Mouse (Mus musculus) heart, adult 11 months (tissue): ENCODE measurements at regions not wholly inside any gene's neighbourhood (a gene's known extent, or its start where the extent isn't known, plus 50 kb on each side); places are given as distances from the start of the nearest gene placed in this dataset.
A peak's percentile ranks its signal among the peaks of the same experiment; 100 is the strongest.

Experiments
- DNase-seq: peaks from one replicate; pipeline ENCODE4 v3.0.0; 2022

DNA sequence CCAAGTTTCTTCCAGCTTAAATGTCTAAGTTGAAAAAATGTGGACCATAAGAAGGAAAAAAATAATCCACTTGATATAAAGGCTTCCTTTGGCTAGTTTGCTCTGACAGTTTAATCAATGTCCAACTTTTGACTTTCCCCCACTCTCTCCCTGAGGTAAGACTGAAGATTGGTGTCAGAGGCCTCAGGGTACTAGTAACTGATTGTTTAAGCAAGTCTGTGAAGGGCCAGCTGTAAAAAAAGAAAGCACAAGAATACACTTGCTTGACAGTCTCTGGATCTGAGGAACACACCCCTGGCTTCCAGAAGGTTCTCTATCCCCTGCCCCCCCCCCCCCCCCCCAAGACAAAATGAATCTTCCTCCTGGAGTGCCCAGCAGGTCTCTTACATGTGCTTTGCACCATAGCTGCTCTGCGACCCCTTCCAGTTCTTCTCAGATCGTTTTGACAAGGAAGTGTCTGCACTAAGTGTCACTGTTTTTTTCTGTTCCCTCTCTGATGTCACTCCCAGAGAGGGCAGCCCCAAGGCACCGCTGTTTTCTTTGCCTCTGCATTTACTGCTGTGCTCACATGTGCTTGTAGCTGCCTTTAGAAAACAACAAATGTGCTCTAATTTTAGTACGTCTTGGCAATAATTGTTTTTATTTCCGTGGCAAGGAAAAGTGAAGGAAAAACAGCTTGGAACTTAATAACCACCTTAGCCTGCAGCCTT is 462.1 kb upstream of the Nr2f2 start:
- no peak for DNase-seq

DNA sequence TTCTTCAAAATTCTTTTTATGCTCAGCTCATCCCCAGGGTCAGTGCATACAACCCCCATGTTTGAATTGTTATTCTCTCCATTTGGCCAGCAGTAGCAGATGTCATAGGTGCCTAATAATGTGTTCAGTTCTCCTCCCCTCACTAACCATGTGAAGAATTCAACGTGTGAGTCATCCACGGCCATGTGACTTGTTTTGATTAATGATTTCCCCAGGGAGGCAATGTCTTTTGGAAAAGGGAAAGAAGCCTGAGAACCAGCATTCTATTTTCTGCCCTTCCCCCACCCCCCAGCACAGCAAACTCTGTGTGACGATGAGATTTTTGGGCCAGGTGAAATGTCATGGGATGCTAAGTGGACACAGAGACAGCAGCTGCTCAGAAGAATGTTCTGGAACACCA is 459.5 kb upstream of the Nr2f2 start:
- DNase-seq: peak; percentile 93

DNA sequence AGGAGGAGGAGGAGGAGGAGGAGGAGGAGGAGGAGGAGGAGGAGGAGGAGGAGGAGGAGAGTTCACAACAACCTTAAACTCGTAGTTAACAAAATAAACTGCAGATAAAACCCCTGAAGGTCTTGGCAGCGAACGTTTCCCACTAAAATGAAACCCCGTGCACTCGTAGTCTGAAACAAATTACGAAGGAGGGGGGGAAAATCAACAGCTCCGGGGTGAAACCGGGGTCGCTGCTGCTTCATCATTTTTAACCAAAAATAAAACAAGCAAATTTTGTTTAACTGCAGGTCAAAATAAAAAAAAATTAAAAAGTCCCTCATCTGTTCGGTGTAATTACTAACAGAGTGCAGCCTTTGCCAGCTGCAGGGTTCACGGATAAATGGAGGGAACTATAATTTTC is 456.5 kb upstream of the Nr2f2 start:
- peak; percentile 92 for DNase-seq

DNA sequence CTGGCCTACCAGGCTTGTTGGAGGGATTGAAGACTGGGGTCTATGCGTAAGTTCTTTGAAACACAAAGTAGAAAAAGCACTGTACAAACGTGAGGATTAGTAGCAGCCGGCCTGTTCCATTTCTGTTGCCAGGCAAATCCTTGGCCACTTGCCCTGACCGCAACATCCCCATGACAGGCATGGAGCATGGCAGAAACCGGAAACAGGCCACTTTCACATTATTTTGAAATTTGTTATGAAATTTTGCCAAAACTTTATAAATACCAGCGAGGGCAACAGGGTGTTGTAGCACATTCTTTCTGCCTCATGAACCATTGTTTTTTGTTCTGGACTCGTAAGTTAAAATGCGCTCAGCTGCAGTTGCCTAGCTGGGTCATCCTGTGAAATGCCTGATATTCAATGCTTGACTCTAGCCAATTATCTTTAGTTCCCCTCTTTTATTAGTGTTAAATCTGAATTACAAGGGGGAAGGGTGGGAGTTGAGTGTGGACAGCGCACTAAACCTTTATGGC is 455.8 kb upstream of the Nr2f2 start:
- DNase-seq: peak; percentile 97

DNA sequence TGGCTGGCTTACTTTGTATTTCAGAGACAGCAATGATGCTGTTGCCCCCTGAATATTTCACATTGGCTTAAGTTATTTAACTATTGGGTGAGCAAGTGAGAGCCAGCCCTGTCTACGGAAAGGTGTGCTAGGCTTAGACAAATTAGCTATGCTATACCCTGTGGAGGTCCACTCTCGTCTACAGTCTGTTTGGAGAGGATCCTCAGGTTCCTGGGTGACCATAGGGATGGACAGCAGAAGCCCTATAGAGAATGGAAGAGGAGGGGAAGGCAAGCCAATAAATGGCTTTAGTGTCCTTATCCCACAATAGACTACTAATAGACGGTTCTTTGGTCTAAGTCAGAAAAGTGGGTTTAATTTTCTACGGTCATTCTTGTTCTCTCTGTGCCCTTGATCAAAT is 455.3 kb upstream of the Nr2f2 start:
- DNase-seq: no peak

DNA sequence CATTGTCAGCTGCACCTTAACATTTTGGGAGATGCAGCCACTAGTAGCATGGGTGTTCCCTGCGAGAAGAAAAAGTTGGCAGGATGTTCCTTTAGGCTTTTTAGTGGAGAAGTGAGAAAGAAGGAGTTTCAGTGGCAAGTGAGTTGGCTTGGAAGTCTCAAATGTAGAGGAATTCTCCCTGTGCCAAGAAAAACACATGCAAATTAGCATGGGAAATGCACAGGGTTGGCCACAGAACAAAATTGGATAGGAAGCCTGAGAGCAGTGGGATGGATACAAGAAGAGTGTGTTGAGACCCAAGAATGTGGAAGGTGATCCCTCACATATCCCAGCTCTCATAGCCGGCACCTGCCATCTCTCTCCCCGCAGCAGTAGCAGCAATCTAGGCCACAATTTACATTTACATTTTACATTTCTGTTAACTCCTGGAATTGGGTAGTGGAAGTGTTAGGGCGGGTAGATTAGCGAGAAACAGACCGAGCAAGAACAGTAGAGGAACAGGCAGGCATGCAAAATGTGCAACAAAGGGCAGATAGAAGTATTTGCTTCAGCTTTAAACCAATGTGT is 450.9 kb upstream of the Nr2f2 start:
- no peak for DNase-seq

DNA sequence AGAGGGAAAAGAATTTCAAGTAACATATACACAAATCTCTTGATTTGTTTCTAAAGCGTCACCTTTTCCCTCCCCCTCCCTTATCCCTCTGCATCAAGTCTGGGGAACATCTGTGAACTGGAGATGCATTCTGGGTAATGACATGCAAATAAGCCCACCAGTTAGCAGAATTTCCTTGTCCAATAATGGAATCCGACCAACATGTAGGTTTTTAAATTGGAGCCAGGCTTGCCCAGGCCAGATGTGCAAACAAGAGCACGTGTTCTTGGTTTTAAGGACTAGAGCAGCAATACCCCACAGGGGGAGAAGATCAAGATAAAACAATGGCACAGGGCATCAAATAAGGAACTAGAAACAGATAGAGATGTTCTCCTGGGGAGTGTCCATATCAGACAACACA is 447.9 kb upstream of the Nr2f2 start:
- no peak for DNase-seq

DNA sequence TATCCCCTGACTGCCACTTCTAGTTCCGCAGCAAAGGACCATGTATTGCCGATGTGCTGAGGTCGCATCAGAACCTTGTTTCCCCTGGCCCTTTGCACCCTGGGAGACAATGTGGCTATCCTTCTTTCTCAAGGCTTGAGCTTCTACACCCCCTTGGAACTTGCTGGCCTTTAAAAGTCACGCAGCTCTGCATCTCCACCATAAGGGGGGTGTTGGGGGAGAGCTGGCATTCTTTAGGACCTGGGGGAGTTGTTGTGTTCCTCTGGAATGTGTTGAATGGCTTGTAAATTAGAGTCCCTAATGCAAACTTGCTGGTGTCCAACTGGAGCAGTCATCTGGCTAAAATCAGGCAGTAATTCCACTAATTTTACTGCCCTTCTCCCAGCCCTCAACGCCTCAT is 446.6 kb upstream of the Nr2f2 start:
- DNase-seq: no peak

DNA sequence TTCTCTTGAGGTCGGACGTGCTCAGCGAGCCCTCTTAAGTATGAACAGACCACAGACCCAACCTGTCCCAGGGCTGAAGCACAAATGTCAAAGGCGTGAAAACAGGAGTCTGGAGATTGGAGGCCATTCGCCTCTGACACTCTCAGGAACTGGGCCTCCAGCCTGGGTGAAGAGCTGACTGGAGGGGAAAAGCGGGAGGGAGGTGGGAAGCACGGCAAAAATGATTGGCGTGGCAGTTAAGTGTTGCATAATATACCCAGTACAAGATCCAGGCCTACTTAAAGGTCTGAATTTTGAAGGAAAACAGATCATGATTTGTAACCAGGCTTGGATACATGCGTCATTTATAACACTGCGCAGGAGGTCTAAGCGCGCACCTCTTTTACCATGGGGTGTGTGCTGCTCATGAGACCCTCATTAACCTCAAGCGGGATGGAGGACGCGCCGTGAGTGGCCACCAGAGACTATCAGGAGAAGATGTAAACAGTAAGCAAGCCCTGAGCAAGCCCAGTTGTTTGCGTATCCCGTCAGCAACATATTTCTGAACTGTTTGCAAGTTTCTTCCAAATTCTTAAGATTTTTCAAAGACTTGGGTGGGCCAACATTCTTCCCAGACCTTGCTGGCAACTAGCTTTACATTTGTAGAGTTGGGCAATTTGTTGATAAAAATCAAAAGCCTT is 444.0 kb upstream of the Nr2f2 start:
- DNase-seq: no peak

DNA sequence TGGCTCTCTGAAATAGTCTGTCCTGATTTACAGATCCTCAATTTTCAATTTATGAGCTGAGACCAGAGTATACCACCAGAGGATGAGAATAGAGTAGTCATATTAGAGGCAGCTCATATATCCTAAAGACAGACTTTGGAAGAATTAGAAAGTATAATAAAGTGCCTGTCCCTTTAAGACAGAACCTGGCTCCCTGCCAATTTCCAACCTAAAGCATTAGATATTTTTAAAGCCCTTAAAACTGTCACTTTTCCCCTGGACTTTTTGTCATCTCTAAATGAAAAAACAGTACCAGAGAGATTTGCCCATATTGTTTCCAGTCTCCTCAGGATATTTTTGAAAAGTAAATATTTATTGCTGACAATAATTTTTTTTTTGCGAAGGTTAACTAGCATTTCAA is 437.7 kb upstream of the Nr2f2 start:
- DNase-seq: no peak

DNA sequence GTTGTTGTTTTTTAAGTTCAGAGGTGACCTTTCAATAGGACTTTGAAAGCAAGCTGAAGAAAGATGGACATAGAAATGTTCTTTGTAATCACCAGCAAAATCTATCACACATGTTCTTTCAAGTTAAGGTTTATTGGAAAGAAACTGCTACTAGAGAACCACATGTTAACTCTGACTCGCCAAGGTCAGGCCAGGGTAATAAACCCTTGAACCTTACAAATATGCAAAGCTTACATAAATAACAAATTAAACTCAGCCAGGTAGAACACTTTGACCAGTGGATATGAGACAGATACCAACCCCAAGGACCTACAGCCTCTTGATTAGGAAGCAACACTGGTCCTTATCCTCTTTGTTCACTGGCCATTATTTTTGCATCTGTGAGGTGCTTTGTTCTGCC is 433.4 kb upstream of the Nr2f2 start:
- DNase-seq: no peak

DNA sequence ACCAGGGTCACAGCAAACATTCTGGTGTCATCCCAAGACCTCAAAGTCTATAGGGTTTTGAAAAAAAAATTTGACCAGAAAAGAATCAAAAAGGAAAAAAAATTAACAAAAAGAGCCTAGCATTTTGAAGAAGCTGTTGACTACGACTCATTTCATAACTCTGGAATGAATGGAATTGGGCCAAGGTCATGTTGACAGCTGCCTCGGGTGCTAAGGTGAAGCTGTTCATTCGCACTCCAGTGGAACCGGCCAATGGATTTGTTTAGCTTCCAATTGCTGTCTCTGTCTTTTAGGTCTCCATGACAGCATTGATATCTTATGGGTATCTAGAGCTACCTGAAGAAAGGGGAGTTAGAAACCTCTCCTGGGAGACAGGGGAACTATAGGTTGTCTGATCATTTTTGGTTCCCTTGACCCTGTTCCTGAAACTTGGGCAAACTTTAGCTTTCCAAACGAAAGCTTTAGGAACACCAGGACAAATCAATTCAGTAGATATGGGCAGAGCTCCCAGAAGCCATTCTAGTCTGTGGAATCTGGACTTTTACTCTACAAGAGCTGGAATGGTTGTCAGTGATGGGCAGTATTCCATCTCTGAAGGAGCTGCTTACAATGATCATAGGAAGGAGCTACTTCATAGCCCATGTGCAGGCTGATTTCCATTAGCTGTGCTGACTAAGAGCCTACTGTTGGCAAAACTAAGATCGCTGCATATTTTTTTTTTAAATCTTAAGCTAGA is 432.7 kb upstream of the Nr2f2 start:
- no peak for DNase-seq

DNA sequence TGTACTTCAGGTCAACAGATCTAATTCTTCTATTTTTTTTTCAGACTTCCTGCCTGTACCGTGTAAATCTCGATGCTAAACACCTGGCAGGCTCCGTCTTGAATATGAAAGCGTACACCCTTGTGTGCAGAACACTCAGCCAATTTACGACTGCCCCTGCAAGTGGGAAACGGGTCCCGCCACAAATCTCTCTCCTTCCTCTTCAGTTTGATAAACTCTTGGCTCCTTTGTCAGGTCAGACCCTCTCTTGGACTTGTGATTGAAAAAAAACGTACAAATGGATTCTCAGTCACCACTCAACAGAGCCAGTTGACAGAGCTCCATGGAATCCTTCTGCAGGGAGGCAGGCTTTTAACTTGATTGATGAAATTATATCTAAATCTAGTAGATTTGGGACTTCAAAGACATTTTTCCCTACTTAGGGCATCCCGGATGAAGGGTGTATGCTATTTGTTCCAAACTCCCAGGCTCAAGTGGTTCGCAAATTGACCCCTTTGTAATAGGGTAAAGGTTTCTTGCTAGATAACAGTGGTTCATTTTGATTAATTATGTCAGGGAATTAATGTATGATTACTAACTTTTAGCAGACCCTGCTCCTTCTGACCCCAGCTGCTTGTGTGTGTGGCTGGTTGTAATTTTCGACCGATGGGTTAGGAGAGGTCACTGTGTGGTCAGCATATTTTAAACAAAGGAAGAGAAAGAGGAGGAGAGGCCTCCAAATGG is 429.7 kb upstream of the Nr2f2 start:
- no peak for DNase-seq

DNA sequence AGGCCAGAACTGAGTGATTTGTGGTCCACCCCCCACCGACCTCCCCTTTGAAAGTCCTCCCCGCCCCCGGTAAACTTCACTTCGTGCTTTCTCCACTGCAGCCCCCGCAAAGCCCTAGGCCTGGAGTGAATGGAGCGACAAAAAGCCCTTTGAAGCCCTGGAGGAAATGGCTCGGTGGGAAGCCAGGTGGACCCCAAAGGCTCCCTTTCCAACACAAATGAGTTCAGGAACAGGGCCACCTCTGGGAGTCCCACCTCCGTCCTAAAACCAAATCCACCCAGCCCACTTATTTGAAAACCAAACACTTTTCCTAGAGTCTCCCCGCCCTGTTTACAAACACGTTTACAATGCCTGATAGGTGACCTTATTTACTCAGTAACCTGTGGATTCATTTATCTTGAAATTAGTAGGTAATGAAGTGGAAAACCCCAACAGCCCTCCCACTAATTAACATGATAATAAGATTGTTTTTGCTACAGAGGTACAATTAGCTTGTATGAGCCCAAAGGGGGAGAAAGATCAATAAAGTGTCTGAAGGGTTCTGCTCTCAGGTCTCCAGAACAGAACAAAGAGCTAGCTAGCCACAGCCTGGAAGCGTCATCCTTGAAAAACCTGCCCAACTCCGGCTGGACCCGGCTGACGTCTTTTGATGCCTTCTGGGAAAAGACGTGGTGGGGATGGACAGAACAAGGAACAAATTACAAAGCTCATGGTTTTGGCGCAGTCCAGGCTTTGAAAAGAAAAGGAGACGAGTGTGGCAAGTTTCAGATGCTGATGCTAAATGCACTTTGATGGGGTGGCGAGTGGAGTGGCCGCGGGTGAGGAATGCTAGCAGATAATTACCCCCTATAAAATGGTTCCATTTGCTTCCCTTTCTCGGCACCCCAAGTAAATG is 422.6 kb upstream of the Nr2f2 start:
- DNase-seq: no peak

DNA sequence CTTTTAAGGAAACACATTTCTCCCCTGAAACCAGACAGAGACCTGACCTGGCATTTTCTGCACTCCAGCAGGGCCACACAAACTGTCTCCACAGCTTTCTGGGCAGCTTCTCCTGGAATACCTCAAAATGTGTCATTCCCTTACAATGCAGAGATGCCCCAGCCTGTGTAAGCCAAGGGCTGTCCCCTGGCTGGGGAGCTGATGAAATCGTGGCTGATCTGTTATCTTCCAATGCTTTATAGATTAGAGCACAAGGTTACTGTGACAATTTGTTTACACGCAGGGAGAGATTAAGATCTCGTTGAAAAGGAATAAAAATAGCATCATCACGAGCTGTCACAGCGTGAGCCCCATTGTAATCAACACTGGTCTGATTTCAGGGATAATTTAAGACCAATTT is 421.4 kb upstream of the Nr2f2 start:
- DNase-seq: no peak

DNA sequence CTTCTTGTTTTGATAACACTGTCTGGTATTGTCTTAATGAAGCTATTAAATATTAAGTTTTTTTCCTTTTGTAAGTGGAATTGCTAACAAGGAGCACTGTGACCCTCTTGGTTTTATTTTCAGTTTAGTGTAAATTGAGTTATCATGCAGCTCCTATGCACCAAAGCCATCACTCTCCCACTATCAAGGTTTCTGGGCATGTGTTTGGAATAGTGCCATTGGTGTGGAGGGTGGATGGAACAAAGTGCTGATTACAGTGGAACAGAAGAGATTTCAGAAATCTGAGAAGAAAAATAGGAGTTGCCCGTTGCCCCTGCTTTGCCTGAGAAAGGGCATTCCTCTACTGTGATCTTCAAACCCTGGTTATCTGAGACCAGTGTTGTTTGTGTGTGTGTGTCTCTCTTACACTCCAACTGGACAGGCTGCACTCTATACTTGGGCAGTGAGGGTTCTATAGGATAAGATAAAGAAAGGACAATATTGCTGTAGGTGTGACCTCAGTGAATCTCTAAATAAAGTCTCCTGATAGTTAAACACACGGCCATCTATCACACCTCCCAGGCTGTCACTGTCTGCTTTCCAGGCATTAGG is 414.3 kb upstream of the Nr2f2 start:
- no peak for DNase-seq

DNA sequence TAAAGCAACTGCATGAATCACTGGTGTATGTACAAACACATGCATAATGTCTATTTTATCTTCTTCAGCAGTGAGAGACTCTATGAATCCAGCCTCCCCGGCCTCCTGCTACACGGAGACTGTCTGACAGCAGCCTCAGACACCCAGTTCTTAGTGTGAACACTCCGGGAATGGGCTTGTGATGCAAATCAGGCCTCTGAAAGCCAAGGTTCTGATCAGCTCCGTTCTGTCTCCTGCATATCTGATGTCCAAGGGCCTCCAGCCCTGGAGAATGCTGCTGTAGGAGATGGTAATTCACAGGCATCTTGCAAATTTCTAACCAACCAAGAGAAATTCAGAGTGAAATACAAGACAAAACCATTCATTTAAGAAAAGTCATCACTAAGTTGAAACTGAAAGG is 411.2 kb upstream of the Nr2f2 start:
- no peak for DNase-seq

DNA sequence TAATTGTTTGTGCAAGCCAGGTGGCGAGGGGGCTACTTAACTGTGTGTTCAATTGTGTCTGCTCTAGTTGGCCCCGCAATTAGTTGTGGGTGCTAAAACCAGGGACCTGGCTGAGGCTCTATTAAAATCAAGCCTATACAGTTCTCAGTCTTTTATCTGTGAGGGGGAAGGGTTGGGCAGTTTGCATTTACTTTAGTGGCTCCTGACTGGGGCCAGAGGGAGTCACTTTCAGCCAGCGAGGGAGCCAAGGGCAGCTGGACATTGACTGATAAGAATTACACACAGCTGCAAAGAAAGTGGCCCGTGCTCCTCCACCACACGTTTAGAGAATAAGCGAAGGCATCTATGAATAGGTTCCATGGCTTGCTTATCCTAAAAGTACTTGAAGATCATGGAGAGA is 403.1 kb upstream of the Nr2f2 start:
- peak; percentile 71 for DNase-seq

DNA sequence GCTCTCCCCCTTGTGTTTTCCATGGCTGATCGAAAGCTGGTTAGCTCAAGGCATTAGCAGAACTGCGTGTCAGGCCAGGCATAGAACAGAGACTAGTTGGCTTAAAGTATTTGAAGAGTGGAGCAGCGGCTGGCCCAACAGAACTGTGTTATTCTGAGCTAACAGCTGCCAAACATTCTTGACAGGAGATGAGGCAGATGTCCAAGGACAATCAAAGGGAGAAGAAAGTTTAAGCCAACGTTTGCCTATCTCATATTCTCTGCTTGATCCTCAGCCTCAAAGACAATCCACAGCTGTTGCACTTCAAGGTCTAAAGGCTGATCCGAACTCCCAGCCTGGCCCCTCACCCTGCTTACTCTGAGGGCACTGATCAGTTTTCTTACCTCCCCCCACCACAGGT is 401.2 kb upstream of the Nr2f2 start:
- DNase-seq: no peak

DNA sequence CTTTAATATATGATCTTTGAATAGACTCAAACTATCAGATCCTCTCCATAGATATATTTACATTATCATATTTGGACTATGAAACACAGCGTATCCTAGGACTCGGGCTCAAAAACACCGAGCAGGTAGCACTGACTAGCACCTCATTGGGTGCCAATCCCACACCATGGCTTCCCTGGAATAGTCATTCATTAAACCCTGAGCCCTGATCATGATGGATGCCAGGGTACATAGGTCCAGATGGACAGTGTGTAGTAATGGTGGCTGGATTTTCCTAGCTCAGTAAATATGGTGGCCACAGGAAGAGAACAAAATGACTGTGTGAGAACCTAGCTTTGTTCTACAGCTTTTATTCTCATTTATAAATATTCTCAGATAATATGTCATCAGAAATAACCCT is 390.1 kb upstream of the Nr2f2 start:
- DNase-seq: peak; percentile 39

DNA sequence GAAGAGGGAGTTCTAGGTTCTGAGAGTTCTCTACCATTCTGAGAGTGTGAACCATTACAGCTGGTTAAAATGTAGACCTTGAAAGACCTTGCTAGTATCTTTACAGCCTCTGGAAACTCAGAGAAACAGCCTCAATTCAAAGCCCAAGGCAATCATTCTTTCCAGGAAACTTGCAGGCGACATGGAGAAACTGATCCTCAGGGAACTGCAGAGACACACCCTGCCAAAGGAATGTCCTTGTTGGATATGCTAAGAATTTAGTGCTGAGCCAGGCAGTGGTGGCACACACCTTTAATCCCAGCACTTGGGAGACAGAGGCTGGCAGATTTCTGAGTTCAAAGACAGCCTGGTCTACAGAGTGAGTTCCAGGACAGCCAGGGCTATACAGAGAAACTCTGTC is 388.3 kb upstream of the Nr2f2 start:
- peak; percentile 44 for DNase-seq
